Mouse (Mus musculus) kidney, embryonic 15.5 days (tissue): Measurements from ENCODE around the gene Entpd5. TPM values are rescaled to one million over a fixed set of nuclear protein-coding genes. Genes with fewer than 3 reads are reported as not detected.
"Not testable (repeated sequence)": the region's sequence is repeated elsewhere in the genome, so short reads cannot be mapped to it uniquely, and the experiment has no call there.

Experiments
- ATAC-seq: fragments of 200-750 bp; cut with Nextera tagmentation; replicated peaks from 2 replicates; pipeline ENCODE4 v1.8.0; 2017; ENCODE audit warnings: moderate TSS enrichment; ENCODE audit not compliant: low FRiP score
- H3K27ac ChIP-seq: fragments of 300-500 bp; sonication (generic); 2 replicates; pipeline ENCODE4 v1.5.1; 2015; ENCODE audit warnings: mild to moderate bottlenecking, inconsistent platforms
- H3K27me3 ChIP-seq: fragments of 300-500 bp; sonication (generic); 2 replicates; pipeline ENCODE4 v1.6.1; 2015; ENCODE audit warnings: inconsistent platforms
- H3K36me3 ChIP-seq: fragments of 300-500 bp; sonication (generic); 2 replicates; pipeline ENCODE4 v1.6.1; 2015; ENCODE audit warnings: inconsistent platforms
- H3K4me1 ChIP-seq: fragments of 300-500 bp; sonication (generic); 2 replicates; pipeline ENCODE4 v1.6.1; 2015; ENCODE audit warnings: inconsistent platforms
- H3K4me2 ChIP-seq: fragments of 300-500 bp; sonication (generic); 2 replicates; pipeline ENCODE4 v1.6.1; 2015; ENCODE audit warnings: moderate library complexity, mild to moderate bottlenecking, inconsistent platforms
- H3K4me3 ChIP-seq: fragments of 300-500 bp; sonication (generic); replicated peaks from 2 replicates; pipeline ENCODE4 v1.5.1; 2015; ENCODE audit warnings: mild to moderate bottlenecking, inconsistent platforms
- H3K9ac ChIP-seq: fragments of 300-500 bp; sonication (generic); 2 replicates; pipeline ENCODE4 v1.6.1; 2015; ENCODE audit warnings: mild to moderate bottlenecking, inconsistent platforms
- H3K9me3 ChIP-seq: fragments of 300-500 bp; sonication (generic); replicated peaks from 2 replicates; pipeline ENCODE4 v1.6.1; 2016; ENCODE audit warnings: inconsistent platforms
- WGBS: fragments of 180-500 bp; shearing (Covaris S2); methylation state at CpG from one replicate; pipeline ENCODE4 v1.1.7; 2015; ENCODE audit warnings: mixed read lengths; 5-methylcytosine and 5-hydroxymethylcytosine counted together
- polyA plus RNA-seq: library from polyadenylated mRNA; unstranded; fragments of >200 nt; fragmentation: Nextera tagmentation; extraction: Ambion mirVana; gene quantifications from 2 replicates; pipeline ENCODE4 v1.2.1, GENCODE M21; 2015

Entpd5 gene
- polyA plus RNA-seq, 1 experiment from 2014 or later = 38.0 TPM

DNA sequence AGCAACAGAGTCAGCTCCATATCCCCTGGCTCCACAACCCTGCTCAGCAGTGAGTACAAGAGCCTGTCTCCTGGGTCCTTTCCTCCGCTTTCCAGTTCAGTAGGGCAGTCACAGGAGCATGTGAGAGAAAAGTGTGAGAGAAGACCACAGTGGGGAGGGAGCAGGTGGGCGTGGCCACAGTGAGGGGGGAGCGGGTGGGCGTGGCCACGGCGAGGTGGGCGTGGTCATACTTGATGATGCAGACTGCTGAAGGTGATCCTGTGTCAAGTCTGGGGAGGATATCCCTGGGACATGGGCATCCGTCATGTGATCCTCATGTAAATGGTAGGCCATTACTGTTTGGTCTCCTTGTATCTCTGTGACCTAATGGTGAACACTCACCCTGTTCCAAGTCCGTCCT, 41.9 kb downstream of the Entpd5 start:
- WGBS = 64% methylated on average over 9 of the region's 9 CpGs

DNA sequence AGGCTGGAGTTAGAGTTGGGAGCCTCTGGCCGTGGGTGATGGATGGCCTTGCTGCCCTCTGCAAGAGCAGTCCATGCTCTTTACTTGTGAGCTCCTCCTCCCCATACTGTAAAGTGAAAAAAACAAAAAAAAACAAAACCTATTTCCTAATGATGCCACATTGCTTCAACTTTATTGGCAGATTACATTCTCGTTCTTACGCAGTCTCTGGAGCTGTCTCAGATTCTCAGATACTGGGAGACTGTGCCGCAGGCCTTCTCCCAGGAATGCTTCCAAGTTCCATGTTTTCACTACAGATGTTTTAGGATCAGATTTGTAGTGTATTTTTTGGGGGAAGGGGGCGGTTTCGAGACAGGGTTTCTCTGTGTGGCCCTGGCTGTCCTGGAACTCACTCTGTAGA, 43.7 kb downstream of the Entpd5 start:
- Histone ChIP-seq H3K4me2 (no peak overlapping the region), H3K4me1 (peaks cover 16% of the 10 kb centered on the region), H3K27me3 (no peaks in the 10 kb centered on the region), H3K9me3 (no peaks in the 10 kb centered on the region), H3K27ac (no peak overlapping the region), H3K4me3 (no peak overlapping the region), H3K9ac (no peak overlapping the region), H3K36me3 (peaks cover 33% of the 10 kb centered on the region)
- ATAC-seq = no peak
- 92% methylated on average over 6 of the region's 6 CpGs for WGBS

More for the DNA sequence above, 41.9 kb downstream of the Entpd5 start:
- Histone ChIP-seq H3K9me3 (no peaks in the 10 kb centered on the region), H3K27ac (no peak overlapping the region), H3K9ac (no peak overlapping the region), H3K4me2 (no peak overlapping the region), H3K36me3 (peaks cover 51% of the 10 kb centered on the region), H3K4me3 (no peak overlapping the region), H3K27me3 (no peaks in the 10 kb centered on the region), H3K4me1 (peaks cover 11% of the 10 kb centered on the region)
- no peak for ATAC-seq

DNA sequence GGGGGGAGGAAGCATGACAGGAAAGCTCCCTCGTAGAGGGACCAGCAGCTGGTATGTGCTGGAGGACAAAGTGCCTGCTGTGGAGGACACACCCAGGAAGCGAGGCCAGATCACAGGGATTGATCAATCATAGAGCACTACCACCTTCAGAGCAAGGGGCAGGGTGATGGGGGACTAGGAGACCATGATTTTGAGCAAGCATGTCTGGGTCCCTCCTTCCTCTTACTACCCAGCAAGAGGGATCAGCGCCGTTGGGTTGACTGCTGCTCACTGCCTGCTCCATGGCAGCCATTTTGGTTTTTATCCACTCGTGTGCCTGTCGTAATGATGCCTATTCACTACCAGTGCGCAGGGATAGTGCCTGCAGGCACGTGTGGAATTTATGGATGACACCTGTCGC, 44.5 kb downstream of the Entpd5 start:
- ATAC-seq = no peak
- Histone ChIP-seq H3K27ac (no peak overlapping the region), H3K9me3 (no peaks in the 10 kb centered on the region), H3K36me3 (peaks cover 25% of the 10 kb centered on the region), H3K4me1 (peaks cover 16% of the 10 kb centered on the region), H3K4me2 (no peak overlapping the region), H3K27me3 (no peaks in the 10 kb centered on the region), H3K9ac (no peak overlapping the region), H3K4me3 (no peak overlapping the region)
- WGBS = 84% methylated on average over 9 of the region's 9 CpGs

DNA sequence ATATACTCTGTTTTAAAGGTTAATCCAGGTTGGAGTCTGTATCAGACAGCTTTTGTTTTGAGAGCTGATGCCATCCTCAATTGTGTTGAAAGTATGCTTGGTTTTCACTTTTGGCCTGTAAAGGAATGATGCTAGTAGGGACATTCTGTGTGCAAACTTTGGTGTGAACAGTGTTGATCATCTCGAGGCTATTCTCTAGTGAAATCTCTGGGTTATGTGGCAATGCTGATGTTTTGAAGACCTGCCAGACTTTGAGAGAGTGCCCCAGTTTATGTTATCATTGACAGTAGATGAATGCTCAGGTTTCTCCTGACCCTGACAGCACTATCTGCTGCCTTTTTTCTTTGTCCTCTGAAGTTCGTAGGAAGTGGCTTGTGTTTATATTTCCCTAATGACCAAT, 46.0 kb downstream of the Entpd5 start:
- ATAC-seq = no peak
- no peaks in the 10 kb centered on the region for H3K9me3 ChIP-seq

DNA sequence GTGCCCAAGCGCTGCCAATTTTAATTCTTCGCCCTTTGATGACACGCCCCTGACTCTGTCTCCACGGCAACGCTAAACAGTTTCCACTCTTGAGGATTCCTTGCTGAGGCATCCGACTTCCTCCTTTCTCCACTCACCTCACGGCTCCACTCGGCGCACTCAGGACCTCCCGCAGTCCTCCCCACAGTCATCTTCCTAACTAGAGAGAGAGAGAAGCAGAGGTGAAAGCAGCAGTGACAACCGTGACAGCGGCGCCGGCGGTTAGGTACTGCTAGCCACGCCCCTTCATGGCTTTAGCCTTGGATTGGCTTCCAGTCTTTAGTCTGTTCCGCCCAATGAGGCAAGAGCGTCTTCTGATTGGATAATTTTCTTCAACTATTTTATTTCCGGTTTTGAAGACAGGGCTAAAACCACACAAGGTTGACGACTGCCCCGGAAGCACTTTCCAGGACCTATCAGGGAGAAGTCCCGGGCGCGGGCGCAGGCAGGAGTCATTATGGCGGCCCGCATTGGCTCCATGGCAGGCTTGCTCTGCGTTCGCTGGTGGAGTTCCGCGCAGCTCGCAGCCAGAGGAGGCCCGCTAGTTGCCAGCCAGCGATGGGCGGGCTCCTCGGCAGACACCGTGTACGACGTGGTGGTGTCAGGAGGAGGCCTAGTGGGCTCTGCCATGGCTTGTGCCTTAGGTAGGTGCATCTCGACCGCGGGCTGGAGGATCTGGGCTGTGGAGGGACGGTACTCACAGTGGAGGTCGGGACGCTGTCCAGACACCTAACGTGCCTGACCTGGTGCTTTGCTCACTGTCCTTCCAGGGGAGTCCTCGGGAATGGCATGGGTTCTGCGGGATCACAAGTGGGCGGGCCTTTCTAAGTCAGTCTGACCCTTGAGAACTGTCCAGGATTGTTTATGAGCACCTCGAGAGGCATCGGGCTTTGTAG, 47.0 kb downstream of the Entpd5 start, which contains the start of the genes Coq6 and Fam161b:
Gene Coq6, plus strand, starts transcription at position 103 of the 935 bp plus-strand sequence.
Gene Fam161b, minus strand, starts transcription at position 279 of the 935 bp plus-strand sequence.
- peak within 1 kb of the TSS; percentile 74 for H3K9ac ChIP-seq
- H3K9me3 ChIP-seq = no peaks in the 10 kb centered on the region
- no peaks in the 10 kb centered on the region for H3K27me3 ChIP-seq
- peak within 1 kb of the TSS; percentile 81 for H3K4me2 ChIP-seq
- ATAC-seq = peak; percentile 98
- peak within 1 kb of the TSS; percentile 61; the same call in 1 of the 2 replicates for H3K27ac ChIP-seq
- H3K36me3 ChIP-seq = peaks cover under 1% of the 10 kb centered on the region; the same call in 1 of the 2 replicates
- H3K4me1 ChIP-seq = peaks cover 16% of the 10 kb centered on the region
- under 1% methylated on average over 51 of the region's 51 CpGs for WGBS
- H3K4me3 ChIP-seq = peak within 1 kb of the TSS; percentile 83

More for the DNA sequence above, 46.0 kb downstream of the Entpd5 start:
- Histone ChIP-seq H3K9ac (peak overlapping the region; percentile 74), H3K27me3 (no peaks in the 10 kb centered on the region), H3K27ac (no peak overlapping the region), H3K4me2 (peak overlapping the region; percentile 81), H3K4me3 (peak overlapping the region; percentile 83), H3K36me3 (peaks cover 10% of the 10 kb centered on the region), H3K4me1 (peaks cover 16% of the 10 kb centered on the region)
- WGBS = 37% methylated on average over 2 of the region's 2 CpGs

DNA sequence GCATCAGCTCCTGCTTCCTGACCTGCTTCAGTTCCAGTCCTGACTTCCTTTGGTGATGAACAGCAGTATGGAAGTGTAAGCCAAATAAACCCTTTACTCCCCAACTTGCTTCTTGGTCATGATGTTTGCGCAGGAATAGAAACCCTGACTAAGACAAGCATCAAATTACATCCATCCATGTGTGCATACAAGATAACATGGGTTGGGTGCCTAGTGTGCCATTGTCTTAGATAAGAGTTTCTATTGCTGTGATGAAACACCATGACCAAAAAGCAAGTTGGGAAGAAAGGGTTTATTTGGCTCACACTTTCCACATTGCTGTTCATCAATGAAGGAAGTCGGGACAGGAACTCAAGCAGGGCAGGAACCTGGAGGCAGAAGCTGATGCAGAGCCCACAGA, 50.1 kb downstream of the Entpd5 start:
- not testable (repeated sequence) for ATAC-seq

DNA sequence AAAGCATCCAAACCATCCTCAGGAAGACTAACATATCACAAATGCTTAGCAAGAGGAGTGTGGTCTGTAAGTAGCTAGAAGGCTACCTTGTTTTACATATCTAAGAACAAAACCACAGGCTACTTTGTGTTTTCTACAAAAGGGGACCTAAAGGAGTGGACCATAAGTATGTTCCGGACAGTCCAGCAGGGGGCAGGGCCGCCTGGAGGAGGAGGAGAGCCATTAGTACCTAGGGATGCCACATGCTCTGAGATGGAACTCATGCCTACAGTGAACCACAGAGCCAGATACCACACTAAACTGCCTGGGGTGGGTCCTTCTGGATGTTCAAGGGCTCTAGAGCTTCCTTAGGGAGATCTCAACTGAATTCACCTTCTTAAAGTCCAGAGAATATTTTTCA, 61.6 kb downstream of the Entpd5 start:
- peaks cover 59% of the 10 kb centered on the region for H3K36me3 ChIP-seq
- H3K27ac ChIP-seq = no peak overlapping the region
- no peaks in the 10 kb centered on the region for H3K4me1 ChIP-seq
- 48% methylated on average over 2 of the region's 2 CpGs for WGBS
- H3K27me3 ChIP-seq = no peaks in the 10 kb centered on the region
- ATAC-seq = no peak
- no peak overlapping the region for H3K9ac ChIP-seq
- H3K4me2 ChIP-seq = no peak overlapping the region
- H3K9me3 ChIP-seq = no peaks in the 10 kb centered on the region
- no peak overlapping the region for H3K4me3 ChIP-seq

More for the DNA sequence above, 50.1 kb downstream of the Entpd5 start:
- not testable (repeated sequence) for H3K9me3 ChIP-seq, H3K4me2 ChIP-seq, H3K36me3 ChIP-seq, H3K27me3 ChIP-seq, H3K9ac ChIP-seq, H3K4me3 ChIP-seq, H3K27ac ChIP-seq
- peaks cover 13% of the 10 kb centered on the region for H3K4me1 ChIP-seq
- WGBS = 76% methylated on average over 2 of the region's 2 CpGs

DNA sequence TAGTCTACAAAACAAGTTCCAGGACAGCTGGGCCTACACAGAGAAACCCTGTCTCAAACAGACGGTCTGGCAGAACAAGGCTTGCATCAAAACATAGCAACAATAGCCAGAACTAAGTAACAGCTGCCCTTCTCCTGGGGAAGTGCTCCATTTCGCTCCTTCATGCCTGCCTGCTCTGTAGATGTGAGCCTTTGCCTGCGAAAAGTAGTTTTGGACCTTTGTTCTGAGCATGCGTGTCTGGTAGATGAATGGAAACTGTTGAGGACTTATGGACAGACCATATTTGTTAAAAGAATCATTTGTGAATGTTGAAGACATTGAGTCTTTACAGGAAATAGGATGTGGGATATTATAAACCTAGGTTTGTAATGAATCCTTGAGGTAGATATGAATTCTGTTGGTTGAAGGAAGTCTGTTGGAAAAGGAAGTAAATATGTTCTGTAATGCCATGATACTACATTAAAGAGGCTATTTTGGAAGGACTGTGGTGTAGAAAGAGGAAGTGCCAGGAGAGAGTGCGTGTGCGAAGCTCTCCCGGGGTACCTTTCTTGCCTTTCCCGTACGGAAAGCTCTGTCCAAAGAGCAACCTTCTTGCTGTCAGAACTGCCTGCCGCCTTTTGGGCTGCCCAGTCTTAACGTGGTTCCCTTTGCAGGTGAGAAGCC, 71.7 kb downstream of the Entpd5 start:
- Histone ChIP-seq H3K9ac (no peak overlapping the region), H3K4me3 (no peak overlapping the region), H3K36me3 (peaks cover 93% of the 10 kb centered on the region), H3K4me1 (no peaks in the 10 kb centered on the region), H3K27ac (no peak overlapping the region), H3K27me3 (no peaks in the 10 kb centered on the region), H3K9me3 (no peaks in the 10 kb centered on the region), H3K4me2 (no peak overlapping the region)
- ATAC-seq = no peak
- 91% methylated on average over 11 of the region's 11 CpGs for WGBS

DNA sequence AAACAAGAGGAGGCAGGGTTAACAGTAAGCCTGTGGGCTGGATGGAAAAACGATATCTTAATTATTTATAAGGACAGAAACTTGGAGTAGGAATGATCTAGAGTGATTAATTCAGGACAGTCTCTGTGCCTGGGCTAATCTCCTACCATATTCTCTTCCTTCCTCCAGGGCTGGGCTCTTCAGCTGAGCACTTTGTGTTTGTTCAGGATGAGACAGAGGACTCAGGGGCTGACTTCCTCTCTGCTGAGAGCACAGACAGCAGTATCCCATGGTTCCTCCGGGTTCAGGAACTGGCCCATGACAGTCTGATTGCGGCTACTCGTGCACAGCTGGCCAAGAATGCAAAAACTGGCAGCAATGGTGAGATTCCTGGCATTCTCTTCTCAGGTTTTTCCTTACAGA, 81.7 kb downstream of the Entpd5 start:
- Histone ChIP-seq H3K36me3 (peaks cover 75% of the 10 kb centered on the region), H3K9ac (no peak overlapping the region), H3K4me2 (no peak overlapping the region), H3K9me3 (no peaks in the 10 kb centered on the region), H3K4me1 (0 out of 2 replicates have a peak, but pooled peaks cover 3% of the 10 kb centered on the region), H3K4me3 (no peak overlapping the region), H3K27ac (peak overlapping the region; percentile 27; the same call in 1 of the 2 replicates), H3K27me3 (no peaks in the 10 kb centered on the region)
- ATAC-seq = no peak
- WGBS = 63% methylated on average over 4 of the region's 4 CpGs

Other genes starting within 250 kb of the Entpd5 start
- 8.7 and 10.8 TPM in 2 replicates for gene Elmsan1, start 190.1 kb downstream of the Entpd5 start, polyA plus RNA-seq
- gene Ptgr2, start 123.8 kb downstream of the Entpd5 start, polyA plus RNA-seq = 25.4 and 26.7 TPM in 2 replicates
- gene Zfp410, start 92.2 kb downstream of the Entpd5 start, polyA plus RNA-seq = 77.8 and 79.4 TPM in 2 replicates
- gene Coq6, start 47.4 kb downstream of the Entpd5 start, polyA plus RNA-seq = 50.2 and 53.3 TPM in 2 replicates
- 3.7 and 4.2 TPM in 2 replicates for gene Fam161b, start 47.2 kb downstream of the Entpd5 start, polyA plus RNA-seq
- 1.2 and 1.7 TPM in 2 replicates for gene Bbof1, start within 50 bp of the Entpd5 start, polyA plus RNA-seq
- 23.8 and 24.8 TPM in 2 replicates for gene Rnf113a2, start 8.2 kb upstream of the Entpd5 start, polyA plus RNA-seq
- gene Aldh6a1, start 42.0 kb upstream of the Entpd5 start, polyA plus RNA-seq = 60.7 and 62.8 TPM in 2 replicates
- gene Lin52, start 42.4 kb upstream of the Entpd5 start, polyA plus RNA-seq = 23.2 and 23.4 TPM in 2 replicates
- gene Vsx2, start 160.7 kb upstream of the Entpd5 start, polyA plus RNA-seq = not detected in 2 replicates
- gene Abcd4, start 208.4 kb upstream of the Entpd5 start, polyA plus RNA-seq = 17.1 and 19.9 TPM in 2 replicates
- not detected in 2 replicates for gene Vrtn, start 232.0 kb upstream of the Entpd5 start, polyA plus RNA-seq